Mouse (Mus musculus): ENCODE results near the gene Srebf1. TPM values are rescaled to one million over a fixed set of nuclear protein-coding genes. Genes with fewer than 3 reads are reported as not detected.

Srebf1 gene
- polyA plus RNA-seq, 1 experiment from 2014 or later, result 50.9 TPM

GRCm38 (mm10) chr11:60231951-60232350 is 9.6 kb upstream of the Srebf1 start:
- Histone ChIP-seq H3K27me3 (no peaks in the 10 kb centered on the region), H3K36me3 (0 out of 2 replicates have a peak, but pooled peaks cover 10% of the 10 kb centered on the region), H3K9ac (no peak overlapping the region), H3K9me3 (no peaks in the 10 kb centered on the region), H3K27ac (replicated peaks) (no peak overlapping the region), H3K4me3 (no peak overlapping the region), H3K4me1 (replicated peaks) (peaks cover 9% of the 10 kb centered on the region; the same call in 1 of the 2 replicates), H3K4me2 (no peak overlapping the region)
- ATAC-seq (ENCODE audit: low FRiP score, low read depth), result no peak
- WGBS, result 41% methylated on average over 4 of the region's 4 CpGs

- Histone ChIP-seq H3K27me3 (no peaks in the 10 kb centered on the region), H3K4me2 (no peak overlapping the region), H3K9ac (no peak overlapping the region), H3K27ac (replicated peaks) (no peak overlapping the region), H3K36me3 (0 out of 2 replicates have a peak, but pooled peaks cover 10% of the 10 kb centered on the region), H3K9me3 (no peaks in the 10 kb centered on the region), H3K4me1 (replicated peaks) (peaks cover 9% of the 10 kb centered on the region; the same call in 1 of the 2 replicates), H3K4me3 (no peak overlapping the region)
- WGBS, result 62% methylated on average over 3 of the region's 3 CpGs
- ATAC-seq (ENCODE audit: low FRiP score, low read depth), result 0 out of 2 replicates have a peak, but pooled peaks have one; percentile 33
Measured at GRCm38 (mm10) chr11:60231326-60231725, 8.9 kb upstream of the Srebf1 start.

DNA sequence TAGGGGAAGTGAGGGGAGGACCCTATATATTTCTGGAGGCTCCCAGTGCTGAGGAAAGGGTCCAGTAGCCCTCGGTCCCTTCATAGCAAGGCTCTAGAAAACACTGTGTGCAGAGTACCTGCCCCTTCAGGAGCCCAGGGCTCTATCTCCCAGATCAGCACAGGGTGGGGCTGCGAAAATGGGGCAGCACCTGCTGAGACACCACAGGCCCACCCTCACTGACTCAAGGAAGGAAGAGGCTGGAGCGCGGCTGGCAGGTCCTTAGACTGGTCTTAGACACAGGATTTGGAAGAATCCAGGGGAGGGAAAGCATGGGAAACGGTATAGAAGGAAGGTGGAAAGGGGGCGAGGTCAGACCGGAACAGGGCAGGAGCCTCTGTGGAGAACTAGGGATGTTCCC is 8.1 kb upstream of the Srebf1 start:
- H3K4me2 ChIP-seq, result no peak overlapping the region
- peaks cover 9% of the 10 kb centered on the region; the same call in 1 of the 2 replicates for H3K4me1 ChIP-seq (replicated peaks)
- H3K36me3 ChIP-seq, result 0 out of 2 replicates have a peak, but pooled peaks cover 3% of the 10 kb centered on the region
- no peak for ATAC-seq (ENCODE audit: low FRiP score, low read depth)
- 89% methylated on average over 7 of the region's 7 CpGs for WGBS
- no peaks in the 10 kb centered on the region for H3K9me3 ChIP-seq
- no peak overlapping the region for H3K27ac ChIP-seq (replicated peaks)
- H3K27me3 ChIP-seq, result no peaks in the 10 kb centered on the region
- no peak overlapping the region for H3K4me3 ChIP-seq
- no peak overlapping the region for H3K9ac ChIP-seq

GRCm38 (mm10) chr11:60229821-60230220 is 7.4 kb upstream of the Srebf1 start:
- Histone ChIP-seq H3K27ac (replicated peaks) (no peak overlapping the region), H3K36me3 (0 out of 2 replicates have a peak, but pooled peaks cover 3% of the 10 kb centered on the region), H3K27me3 (no peaks in the 10 kb centered on the region), H3K9ac (no peak overlapping the region), H3K4me3 (no peak overlapping the region), H3K4me1 (replicated peaks) (peaks cover 9% of the 10 kb centered on the region; the same call in 1 of the 2 replicates), H3K9me3 (no peaks in the 10 kb centered on the region), H3K4me2 (no peak overlapping the region)
- WGBS, result 77% methylated on average over 13 of the region's 13 CpGs
- ATAC-seq (ENCODE audit: low FRiP score, low read depth), result no peak

DNA sequence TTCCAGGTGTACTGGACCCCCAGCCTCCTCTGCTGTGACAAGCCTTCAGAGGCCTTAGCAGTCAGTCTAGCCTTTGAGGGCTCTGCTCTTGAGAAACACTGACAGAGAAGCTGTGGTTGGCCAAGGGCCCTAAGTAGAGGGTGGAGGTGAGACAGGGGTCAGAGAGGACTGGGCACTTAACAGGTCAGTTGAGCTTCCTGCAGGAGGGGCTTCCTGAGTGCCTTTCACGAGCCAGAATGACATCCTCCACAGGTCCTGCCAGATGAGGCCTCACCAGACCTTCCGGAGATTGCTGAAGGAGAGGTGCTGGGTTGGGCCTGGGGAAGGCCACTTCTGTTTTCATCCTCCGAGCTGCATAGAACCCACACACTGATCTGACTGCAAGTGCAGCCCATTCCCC is 6.1 kb upstream of the Srebf1 start:
- no peak overlapping the region for H3K4me2 ChIP-seq
- H3K4me3 ChIP-seq, result no peak overlapping the region
- 83% methylated on average over 3 of the region's 3 CpGs for WGBS
- peaks cover 9% of the 10 kb centered on the region; the same call in 1 of the 2 replicates for H3K4me1 ChIP-seq (replicated peaks)
- no peak for ATAC-seq (ENCODE audit: low FRiP score, low read depth)
- H3K9ac ChIP-seq, result no peak overlapping the region
- no peaks in the 10 kb centered on the region for H3K27me3 ChIP-seq
- H3K36me3 ChIP-seq, result 0 out of 2 replicates have a peak, but pooled peaks cover 3% of the 10 kb centered on the region
- H3K27ac ChIP-seq (replicated peaks), result no peak overlapping the region
- no peaks in the 10 kb centered on the region for H3K9me3 ChIP-seq

GRCm38 (mm10) chr11:60225874-60226273 is 3.5 kb upstream of the Srebf1 start:
- H3K4me1 ChIP-seq (replicated peaks), result peaks cover 16% of the 10 kb centered on the region
- no peak overlapping the region for H3K9ac ChIP-seq
- H3K4me2 ChIP-seq, result no peak overlapping the region
- no peak for ATAC-seq (ENCODE audit: low FRiP score, low read depth)
- no peak overlapping the region for H3K27ac ChIP-seq (replicated peaks)
- H3K9me3 ChIP-seq, result no peaks in the 10 kb centered on the region
- H3K4me3 ChIP-seq, result no peak overlapping the region
- H3K36me3 ChIP-seq, result 0 out of 2 replicates have a peak, but pooled peaks cover 3% of the 10 kb centered on the region
- 71% methylated on average over 1 of the region's 1 CpGs for WGBS
- H3K27me3 ChIP-seq, result no peaks in the 10 kb centered on the region

DNA sequence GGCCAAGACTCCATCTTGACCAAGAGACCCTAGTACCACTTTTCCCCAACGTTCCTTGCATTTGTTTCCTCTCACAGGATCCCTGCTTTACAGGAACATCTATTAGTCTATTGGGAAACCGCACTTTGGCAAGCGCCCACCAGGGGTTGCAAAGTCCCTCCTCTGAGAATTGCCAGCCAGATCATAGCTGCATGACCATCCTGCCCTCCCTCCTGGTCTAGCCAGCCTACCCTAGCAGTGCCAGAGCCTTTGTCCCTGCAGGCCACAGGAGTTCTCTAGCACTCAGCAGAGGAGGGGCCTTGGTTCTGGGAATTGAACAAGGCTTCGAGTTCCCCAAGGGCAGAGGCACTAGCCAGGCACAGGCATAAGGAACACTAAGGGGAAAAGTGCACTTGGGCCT is 2.3 kb upstream of the Srebf1 start:
- Histone ChIP-seq H3K4me1 (replicated peaks) (peaks cover 24% of the 10 kb centered on the region), H3K9me3 (no peaks in the 10 kb centered on the region), H3K4me2 (no peak overlapping the region), H3K27me3 (no peaks in the 10 kb centered on the region), H3K4me3 (no peak overlapping the region), H3K27ac (replicated peaks) (no peak overlapping the region), H3K36me3 (0 out of 2 replicates have a peak, but pooled peaks cover 3% of the 10 kb centered on the region), H3K9ac (no peak overlapping the region)
- ATAC-seq (ENCODE audit: low FRiP score, low read depth), result no peak
- 48% methylated on average over 4 of the region's 4 CpGs for WGBS

DNA sequence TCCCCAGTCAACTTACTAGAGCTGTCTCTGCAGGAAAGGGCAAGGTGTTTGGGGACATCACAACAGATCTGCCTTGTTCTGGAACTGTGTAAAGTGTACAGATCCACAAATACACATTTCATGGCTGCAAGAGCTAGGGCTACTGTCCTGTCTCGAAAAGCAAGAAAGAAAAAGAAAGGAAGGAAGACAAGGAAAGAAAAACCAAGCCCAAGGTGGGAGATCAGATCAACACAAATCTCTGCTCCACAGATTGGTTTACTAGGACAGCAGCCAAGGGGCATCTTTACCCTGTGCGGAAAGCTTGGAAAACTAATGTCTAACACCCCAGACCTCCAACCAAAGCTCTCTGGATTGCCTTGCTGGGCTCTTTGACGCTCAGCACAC is 304 bp downstream of the Srebf1 start:
- H3K27ac ChIP-seq (replicated peaks), result peak overlapping the region; percentile 70

DNA sequence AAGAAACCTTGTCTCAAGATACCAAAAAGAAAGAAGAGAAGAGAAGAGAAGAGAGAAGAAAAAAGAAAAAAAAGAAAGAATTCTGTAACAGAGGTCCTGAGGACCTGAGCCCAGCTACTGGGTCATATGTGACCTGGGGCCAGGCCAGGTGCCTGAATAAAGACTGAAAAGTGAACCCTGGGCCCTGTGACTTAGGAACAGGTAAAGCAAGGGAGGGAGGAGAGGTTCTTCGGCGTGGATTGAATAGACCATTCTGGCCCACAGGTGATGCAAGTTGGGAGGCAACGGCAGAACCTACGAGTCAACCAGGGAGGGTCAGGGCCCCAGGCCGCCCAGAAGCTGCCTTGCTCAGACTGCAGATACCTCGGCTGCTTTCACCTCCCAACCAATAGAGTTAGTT is 956 bp downstream of the Srebf1 start:
- WGBS, result 92% methylated on average over 6 of the region's 6 CpGs

More for the DNA sequence above, 304 bp downstream of the Srebf1 start:
- peak overlapping the region; percentile 32; the same call in 1 of the 2 replicates for H3K4me3 ChIP-seq
- H3K36me3 ChIP-seq, result no peaks in the 10 kb centered on the region
- WGBS, result 53% methylated on average over 3 of the region's 3 CpGs
- peak overlapping the region; percentile 75 for H3K4me2 ChIP-seq
- no peak for ATAC-seq (ENCODE audit: low FRiP score, low read depth)
- H3K4me1 ChIP-seq (replicated peaks), result peaks cover 32% of the 10 kb centered on the region
- no peaks in the 10 kb centered on the region for H3K27me3 ChIP-seq
- no peak overlapping the region for H3K9ac ChIP-seq
- no peaks in the 10 kb centered on the region for H3K9me3 ChIP-seq

DNA sequence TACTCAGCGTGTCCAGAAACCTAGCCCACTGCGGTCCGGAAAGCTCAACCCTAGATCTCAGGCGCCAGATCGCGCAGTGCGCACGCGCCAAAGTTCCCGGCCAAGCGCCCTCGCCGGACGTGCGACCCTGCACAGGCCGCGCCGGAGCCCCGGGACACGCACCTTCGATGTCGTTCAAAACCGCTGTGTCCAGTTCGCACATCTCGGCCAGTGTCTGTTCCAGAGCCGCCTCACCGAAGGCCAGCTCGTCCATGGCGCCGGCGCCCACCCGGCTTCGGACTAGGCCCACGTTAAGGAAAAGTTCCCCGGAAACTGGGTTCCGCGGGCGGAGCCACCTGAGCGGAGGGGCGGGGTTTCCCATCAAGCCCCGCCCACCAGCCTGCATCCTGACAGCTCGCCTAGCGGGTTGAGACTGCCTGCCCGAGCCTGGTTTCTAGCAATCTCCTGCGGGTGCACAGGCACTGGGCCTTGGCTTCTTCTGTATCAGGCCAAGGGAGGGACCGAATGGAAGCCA is 2.0 kb downstream of the Srebf1 start:
- Histone ChIP-seq H3K4me2 (peak overlapping the region; percentile 68), H3K9ac (peak overlapping the region; percentile 46), H3K4me1 (replicated peaks) (peaks cover 32% of the 10 kb centered on the region), H3K36me3 (no peaks in the 10 kb centered on the region), H3K27ac (replicated peaks) (peak overlapping the region; percentile 61), H3K9me3 (no peaks in the 10 kb centered on the region), H3K4me3 (peak overlapping the region; percentile 56), H3K27me3 (no peaks in the 10 kb centered on the region)
- WGBS, result under 1% methylated on average over 46 of the region's 46 CpGs
- ATAC-seq (ENCODE audit: low FRiP score, low read depth), result peak; percentile 81

More for the DNA sequence above, 956 bp downstream of the Srebf1 start:
- Histone ChIP-seq H3K4me3 (no peak overlapping the region), H3K27ac (replicated peaks) (no peak overlapping the region), H3K27me3 (no peaks in the 10 kb centered on the region), H3K4me2 (no peak overlapping the region), H3K36me3 (no peaks in the 10 kb centered on the region), H3K4me1 (replicated peaks) (peaks cover 32% of the 10 kb centered on the region), H3K9ac (no peak overlapping the region), H3K9me3 (no peaks in the 10 kb centered on the region)
- ATAC-seq (ENCODE audit: low FRiP score, low read depth), result no peak

DNA sequence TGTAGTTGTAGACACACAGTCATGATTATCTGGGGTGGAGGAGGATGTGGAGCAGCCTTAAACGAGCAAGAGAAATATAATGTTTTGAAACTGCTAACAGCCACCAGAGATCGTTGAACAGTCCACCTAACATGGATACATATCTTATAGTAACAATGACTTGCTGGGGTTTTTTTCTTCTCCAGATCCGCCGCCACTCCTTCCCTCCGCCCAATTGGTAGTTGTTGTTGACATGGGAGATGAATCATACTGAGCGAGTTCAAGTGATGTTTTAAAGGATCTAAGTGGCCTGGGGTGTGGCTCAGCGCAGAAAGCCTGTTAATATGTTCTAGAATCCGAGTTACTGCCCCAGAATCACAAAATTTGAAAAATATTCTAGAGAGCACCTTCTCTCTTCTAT is 2.8 kb downstream of the Srebf1 start:
- H3K4me3 ChIP-seq, result peak overlapping the region; percentile 56
- H3K9me3 ChIP-seq, result no peaks in the 10 kb centered on the region
- H3K4me2 ChIP-seq, result peak overlapping the region; percentile 68
- H3K9ac ChIP-seq, result peak overlapping the region; percentile 46
- H3K36me3 ChIP-seq, result no peaks in the 10 kb centered on the region
- peaks cover 32% of the 10 kb centered on the region for H3K4me1 ChIP-seq (replicated peaks)
- H3K27ac ChIP-seq (replicated peaks), result no peak overlapping the region
- H3K27me3 ChIP-seq, result no peaks in the 10 kb centered on the region
- 47% methylated on average over 8 of the region's 8 CpGs for WGBS
- ATAC-seq (ENCODE audit: low FRiP score, low read depth), result no peak

GRCm38 (mm10) chr11:60217467-60217866 is 4.9 kb downstream of the Srebf1 start:
- WGBS, result 91% methylated on average over 7 of the region's 7 CpGs
- Histone ChIP-seq H3K36me3 (no peaks in the 10 kb centered on the region), H3K9me3 (no peaks in the 10 kb centered on the region)

DNA sequence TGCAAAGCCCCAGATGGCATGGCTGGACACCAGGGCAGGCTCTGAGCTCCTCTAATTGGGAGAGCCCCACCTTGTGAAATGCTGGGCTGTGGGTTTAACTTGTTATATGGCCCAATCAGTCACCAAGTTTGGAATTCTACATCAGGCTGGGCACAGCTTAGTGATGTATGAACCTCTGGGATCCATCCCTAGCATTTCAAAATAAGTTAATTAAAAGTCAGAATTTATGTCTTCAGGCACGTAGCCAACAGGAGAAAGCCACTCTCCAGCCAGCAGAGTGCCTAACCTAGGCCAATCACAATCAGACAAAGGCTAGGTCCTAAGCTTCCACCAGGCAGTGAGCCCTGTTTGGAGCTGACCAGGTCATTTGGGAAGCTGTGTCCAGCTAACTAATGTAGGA is 5.7 kb downstream of the Srebf1 start:
- ATAC-seq (ENCODE audit: low FRiP score, low read depth), result no peak

More at GRCm38 (mm10) chr11:60217467-60217866, 4.9 kb downstream of the Srebf1 start:
- peaks cover 23% of the 10 kb centered on the region for H3K4me1 ChIP-seq (replicated peaks)
- no peak for ATAC-seq (ENCODE audit: low FRiP score, low read depth)
- H3K27ac ChIP-seq (replicated peaks), result no peak overlapping the region
- no peak overlapping the region for H3K9ac ChIP-seq
- no peak overlapping the region for H3K4me2 ChIP-seq
- no peak overlapping the region for H3K4me3 ChIP-seq
- H3K27me3 ChIP-seq, result no peaks in the 10 kb centered on the region

More for the DNA sequence above, 5.7 kb downstream of the Srebf1 start:
- Histone ChIP-seq H3K9me3 (no peaks in the 10 kb centered on the region), H3K9ac (no peak overlapping the region), H3K4me1 (replicated peaks) (peaks cover 23% of the 10 kb centered on the region), H3K27me3 (no peaks in the 10 kb centered on the region), H3K36me3 (no peaks in the 10 kb centered on the region), H3K27ac (replicated peaks) (no peak overlapping the region), H3K4me2 (no peak overlapping the region), H3K4me3 (no peak overlapping the region)
- WGBS, result 76% methylated on average over 1 of the region's 1 CpGs
